Mouse (Mus musculus): ENCODE measurements around the gene Gnas. TPM values are rescaled to one million over a fixed set of nuclear protein-coding genes. Genes with fewer than 3 reads are reported as not detected.
A peak's percentile ranks its signal among the peaks of the same experiment; 100 is the strongest.
"Not testable (repeated sequence)": the region's sequence is repeated elsewhere in the genome, so short reads cannot be mapped to it uniquely, and the experiment has no call there.

Gnas gene
- polyA plus RNA-seq, 1 experiment from 2014 or later: 1,578 TPM

- Histone ChIP-seq H3K4me2 (ENCODE audit: low read length) (no peak overlapping the region), H3K36me3 (ENCODE audit: control insufficient read depth, insufficient read depth, low read length) (no peaks in the 10 kb centered on the region), H3K4me1 (ENCODE audit: control insufficient read depth in 2 of 2, insufficient read depth in 2 of 2, low read length in 2 of 2) (0 out of 4 replicates have a peak, but pooled peaks cover 0 to 3% of the 10 kb centered on the region in 2 experiments), H3K9me3 (ENCODE audit: control insufficient read depth, low read length) (no peaks in the 10 kb centered on the region), H3K27me3 (ENCODE audit: control insufficient read depth, insufficient read depth, low read length) (no peaks in the 10 kb centered on the region), H3K9ac (ENCODE audit: low read length) (no peak overlapping the region), H3K4me3 (ENCODE audit: control insufficient read depth in 1 of 2, insufficient read depth in 1 of 2, low read depth in 1 of 2, low read length in 2 of 2) (no peak overlapping the region), H3K27ac (replicated peaks in 1 of 2; ENCODE audit: control insufficient read depth in 1 of 2, insufficient read depth in 1 of 2, low read depth in 2 of 2, low read length in 2 of 2) (no peak overlapping the region)
- ATAC-seq (ENCODE audit: insufficient number of reproducible peaks, insufficient read depth, low FRiP score, low read depth): no peak
- WGBS: 76% methylated on average over 1 of the region's 1 CpGs
Measured at GRCm38 (mm10) chr2:174311613-174312012, 27.5 kb downstream of the Gnas start.

- no peak overlapping the region for H3K4me2 ChIP-seq (ENCODE audit: low read length)
- WGBS: 32% methylated on average over 4 of the region's 4 CpGs
Measured at GRCm38 (mm10) chr2:174312118-174312647, 28.1 kb downstream of the Gnas start.

GRCm38 (mm10) chr2:174312661-174313060 lies 28.5 kb downstream of the Gnas start:
- no peaks in the 10 kb centered on the region for H3K36me3 ChIP-seq (ENCODE audit: control insufficient read depth, insufficient read depth, low read length)
- no peak for ATAC-seq (ENCODE audit: insufficient number of reproducible peaks, insufficient read depth, low FRiP score, low read depth)
- no peaks in the 10 kb centered on the region for H3K9me3 ChIP-seq (ENCODE audit: control insufficient read depth, low read length)
- no peak overlapping the region for H3K4me2 ChIP-seq (ENCODE audit: low read length)
- H3K9ac ChIP-seq (ENCODE audit: low read length): no peak overlapping the region
- H3K27ac ChIP-seq (replicated peaks in 1 of 2; ENCODE audit: control insufficient read depth in 1 of 2, insufficient read depth in 1 of 2, low read depth in 2 of 2, low read length in 2 of 2): no peak overlapping the region
- H3K27me3 ChIP-seq (ENCODE audit: control insufficient read depth, insufficient read depth, low read length): no peaks in the 10 kb centered on the region
- WGBS: 90% methylated on average over 2 of the region's 2 CpGs
- no peak overlapping the region for H3K4me3 ChIP-seq (ENCODE audit: control insufficient read depth in 1 of 2, insufficient read depth in 1 of 2, low read depth in 1 of 2, low read length in 2 of 2)
- H3K4me1 ChIP-seq (ENCODE audit: control insufficient read depth in 2 of 2, insufficient read depth in 2 of 2, low read length in 2 of 2): 0 out of 4 replicates have a peak, but pooled peaks cover 0 to 3% of the 10 kb centered on the region in 2 experiments

More at GRCm38 (mm10) chr2:174312118-174312647, 28.1 kb downstream of the Gnas start:
- no peaks in the 10 kb centered on the region for H3K36me3 ChIP-seq (ENCODE audit: control insufficient read depth, insufficient read depth, low read length)
- 0 out of 4 replicates have a peak, but pooled peaks cover 0 to 3% of the 10 kb centered on the region in 2 experiments for H3K4me1 ChIP-seq (ENCODE audit: control insufficient read depth in 2 of 2, insufficient read depth in 2 of 2, low read length in 2 of 2)
- no peak overlapping the region for H3K4me3 ChIP-seq (ENCODE audit: control insufficient read depth in 1 of 2, insufficient read depth in 1 of 2, low read depth in 1 of 2, low read length in 2 of 2)
- H3K9ac ChIP-seq (ENCODE audit: low read length): no peak overlapping the region
- no peaks in the 10 kb centered on the region for H3K27me3 ChIP-seq (ENCODE audit: control insufficient read depth, insufficient read depth, low read length)
- no peak for ATAC-seq (ENCODE audit: insufficient number of reproducible peaks, insufficient read depth, low FRiP score, low read depth)
- H3K27ac ChIP-seq (replicated peaks in 1 of 2; ENCODE audit: control insufficient read depth in 1 of 2, insufficient read depth in 1 of 2, low read depth in 2 of 2, low read length in 2 of 2): no peak overlapping the region
- no peaks in the 10 kb centered on the region for H3K9me3 ChIP-seq (ENCODE audit: control insufficient read depth, low read length)

GRCm38 (mm10) chr2:174315445-174315844 lies 31.3 kb downstream of the Gnas start:
- H3K4me1 ChIP-seq (ENCODE audit: control insufficient read depth in 2 of 2, insufficient read depth in 2 of 2, low read length in 2 of 2); H3K9me3 ChIP-seq (ENCODE audit: control insufficient read depth, low read length); H3K4me3 ChIP-seq (ENCODE audit: control insufficient read depth in 1 of 2, insufficient read depth in 1 of 2, low read depth in 1 of 2, low read length in 2 of 2); H3K27me3 ChIP-seq (ENCODE audit: control insufficient read depth, insufficient read depth, low read length); H3K27ac ChIP-seq (replicated peaks in 1 of 2; ENCODE audit: control insufficient read depth in 1 of 2, insufficient read depth in 1 of 2, low read depth in 2 of 2, low read length in 2 of 2); H3K9ac ChIP-seq (ENCODE audit: low read length); H3K4me2 ChIP-seq (ENCODE audit: low read length); H3K36me3 ChIP-seq (ENCODE audit: control insufficient read depth, insufficient read depth, low read length); ATAC-seq (ENCODE audit: insufficient number of reproducible peaks, insufficient read depth, low FRiP score, low read depth): not testable (repeated sequence)

- no peak overlapping the region for H3K9ac ChIP-seq (ENCODE audit: low read length)
- H3K4me1 ChIP-seq (ENCODE audit: control insufficient read depth in 2 of 2, insufficient read depth in 2 of 2, low read length in 2 of 2): 0 out of 4 replicates have a peak, but pooled peaks cover 0 to 3% of the 10 kb centered on the region in 2 experiments
- no peak for ATAC-seq (ENCODE audit: insufficient number of reproducible peaks, insufficient read depth, low FRiP score, low read depth)
- 87% methylated on average over 9 of the region's 9 CpGs for WGBS
- no peaks in the 10 kb centered on the region for H3K9me3 ChIP-seq (ENCODE audit: control insufficient read depth, low read length)
- H3K4me2 ChIP-seq (ENCODE audit: low read length): no peak overlapping the region
- no peaks in the 10 kb centered on the region for H3K27me3 ChIP-seq (ENCODE audit: control insufficient read depth, insufficient read depth, low read length)
- no peak overlapping the region for H3K4me3 ChIP-seq (ENCODE audit: control insufficient read depth in 1 of 2, insufficient read depth in 1 of 2, low read depth in 1 of 2, low read length in 2 of 2)
- H3K27ac ChIP-seq (replicated peaks in 1 of 2; ENCODE audit: control insufficient read depth in 1 of 2, insufficient read depth in 1 of 2, low read depth in 2 of 2, low read length in 2 of 2): no peak overlapping the region
- H3K36me3 ChIP-seq (ENCODE audit: control insufficient read depth, insufficient read depth, low read length): no peaks in the 10 kb centered on the region
Measured at GRCm38 (mm10) chr2:174316661-174317060, 32.5 kb downstream of the Gnas start.

GRCm38 (mm10) chr2:174325989-174326388 lies 41.9 kb downstream of the Gnas start:
- Histone ChIP-seq H3K27ac (replicated peaks in 1 of 2; ENCODE audit: control insufficient read depth in 1 of 2, insufficient read depth in 1 of 2, low read depth in 2 of 2, low read length in 2 of 2) (no peak overlapping the region), H3K4me1 (ENCODE audit: control insufficient read depth in 2 of 2, insufficient read depth in 2 of 2, low read length in 2 of 2) (peaks cover 0 to 7% of the 10 kb centered on the region in 2 experiments; a peak in 2 of 4 replicates), H3K36me3 (ENCODE audit: control insufficient read depth, insufficient read depth, low read length) (no peaks in the 10 kb centered on the region), H3K4me3 (ENCODE audit: control insufficient read depth in 1 of 2, insufficient read depth in 1 of 2, low read depth in 1 of 2, low read length in 2 of 2) (no peak overlapping the region; a peak in 1 of 4 replicates), H3K4me2 (ENCODE audit: low read length) (peak overlapping the region; percentile 80; the same call in 1 of the 2 replicates), H3K27me3 (ENCODE audit: control insufficient read depth, insufficient read depth, low read length) (no peaks in the 10 kb centered on the region), H3K9ac (ENCODE audit: low read length) (no peak overlapping the region), H3K9me3 (ENCODE audit: control insufficient read depth, low read length) (0 out of 2 replicates have a peak, but pooled peaks cover 4% of the 10 kb centered on the region)
- 58% methylated on average over 4 of the region's 4 CpGs for WGBS
- no peak for ATAC-seq (ENCODE audit: insufficient number of reproducible peaks, insufficient read depth, low FRiP score, low read depth)

GRCm38 (mm10) chr2:174326481-174326880 lies 42.4 kb downstream of the Gnas start:
- WGBS: 67% methylated on average over 8 of the region's 8 CpGs
- Histone ChIP-seq H3K27me3 (ENCODE audit: control insufficient read depth, insufficient read depth, low read length) (no peaks in the 10 kb centered on the region), H3K36me3 (ENCODE audit: control insufficient read depth, insufficient read depth, low read length) (no peaks in the 10 kb centered on the region), H3K4me3 (ENCODE audit: control insufficient read depth in 1 of 2, insufficient read depth in 1 of 2, low read depth in 1 of 2, low read length in 2 of 2) (peak overlapping the region; percentile 91 to 100), H3K9me3 (ENCODE audit: control insufficient read depth, low read length) (0 out of 2 replicates have a peak, but pooled peaks cover 4% of the 10 kb centered on the region), H3K9ac (ENCODE audit: low read length) (peak overlapping the region; percentile 99), H3K4me2 (ENCODE audit: low read length) (peak overlapping the region; percentile 80), H3K27ac (replicated peaks in 1 of 2; ENCODE audit: control insufficient read depth in 1 of 2, insufficient read depth in 1 of 2, low read depth in 2 of 2, low read length in 2 of 2) (no peak overlapping the region), H3K4me1 (ENCODE audit: control insufficient read depth in 2 of 2, insufficient read depth in 2 of 2, low read length in 2 of 2) (peaks cover 0 to 7% of the 10 kb centered on the region in 2 experiments; a peak in 2 of 4 replicates)
- no peak for ATAC-seq (ENCODE audit: insufficient number of reproducible peaks, insufficient read depth, low FRiP score, low read depth)

Data from heart, embryonic 14.5 days (tissue).